Mouse (Mus musculus) embryonic stem cell, embryonic (primary cell): ENCODE measurements around the gene Prmt7.

Experiments used
- CTCF ChIA-PET, 4 experiments: fragments of 300-600 bp in 2 of 4; fragments of 350-600 bp in 2 of 4; sonication (Branson Sonifier 250); formaldehyde crosslinking; loops; one replicate each; lab custom pipeline; 2022; ENCODE audit warnings: inconsistent platforms in 2 of 4; lab: Charles Lee
- POLR2A ChIA-PET, 4 experiments: fragments of 300-600 bp in 2 of 4; fragments of 350-600 bp in 2 of 4; sonication (Branson Sonifier 250); formaldehyde crosslinking; loops; one replicate each; lab custom pipeline; 2022; ENCODE audit warnings: antibody characterized with exemption in 4 of 4, inconsistent platforms in 1 of 4; lab: Charles Lee

Prmt7 gene

DNA sequence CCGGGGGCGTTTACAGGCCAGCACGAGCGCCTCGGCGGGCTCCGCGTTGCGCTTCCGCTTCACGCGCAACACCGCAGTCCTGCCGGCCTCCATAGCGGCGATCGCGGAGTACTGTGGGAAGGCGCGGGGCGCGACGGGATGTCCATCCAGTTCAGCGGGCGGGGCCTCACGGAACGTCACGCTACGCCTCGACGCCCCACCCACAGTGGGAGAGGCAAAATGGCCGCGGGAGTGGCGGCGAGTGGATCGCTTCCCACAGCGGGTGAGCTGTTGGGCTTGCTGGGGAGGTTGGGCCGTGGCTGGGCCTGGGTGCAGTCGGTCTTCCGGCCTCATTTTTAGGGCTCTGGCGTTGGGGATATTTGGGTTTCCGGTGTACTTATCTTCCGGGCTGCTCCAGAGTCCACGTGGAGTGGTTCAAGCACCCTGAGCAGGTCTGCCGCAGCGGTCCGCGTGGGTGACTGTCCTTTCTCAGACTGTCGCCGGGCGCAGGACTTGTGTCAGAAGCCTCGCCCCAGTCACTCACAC, at the start of gene Prmt7, which contains the start of gene Slc7a6os:
Gene Prmt7, plus strand, starts transcription at position 116 of the 525 bp plus-strand sequence.
Gene Slc7a6os, minus strand, starts transcription at position 115 of the 525 bp plus-strand sequence.
- POLR2A ChIA-PET: interaction anchor here in 3 of 4 experiments (0.6 to 4.8 kb wide), 30 partner anchors 10 to 1365 kb away, joined by 3 to 32 read pairs (median 4); partner anchors contain the start of genes Pla2g15 (in 3 of the 3), Agrp (in 1 of the 3), Ctcf (in 1 of the 3) and Esrp2 (in 1 of the 3)
- CTCF ChIA-PET: interaction anchor here in 3 of 4 experiments (0.5 to 1.5 kb wide), 3 partner anchors 16 to 137 kb away, joined by 3 to 10 read pairs (median 7); no protein-coding TSS in a partner anchor

DNA sequence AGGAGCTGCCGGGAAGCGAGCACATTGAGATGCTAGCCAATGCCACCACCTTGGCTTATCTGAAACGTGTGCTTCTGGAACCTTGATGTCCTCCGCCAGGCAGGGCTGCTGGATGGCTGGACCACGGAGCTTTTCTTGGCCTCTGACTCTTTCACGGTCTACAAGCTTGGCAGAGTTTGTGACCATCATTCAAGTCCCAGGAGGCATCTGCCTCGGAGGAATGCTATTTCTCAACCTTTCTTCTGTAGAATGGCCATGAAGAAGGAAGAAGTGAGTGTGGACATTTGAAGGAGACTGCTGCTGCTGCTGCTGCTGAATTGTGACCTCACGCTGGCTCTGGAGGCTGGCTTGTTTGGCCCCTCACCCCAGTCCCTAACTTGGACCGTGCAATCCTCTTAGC, 47.5 kb upstream of the Prmt7 start:
- ChIA-PET POLR2A (interaction anchor here in 3 of 4 experiments (0.6 to 3.8 kb wide), 7 partner anchors 9 to 64 kb away, joined by 3 to 15 read pairs (median 7); partner anchors contain the start of gene Pla2g15 (in 2 of the 3)), CTCF (interaction anchor here in 2 of 4 experiments (0.6 to 0.9 kb wide), 2 partner anchors 14 to 16 kb away, joined by 3 to 4 read pairs; partner anchors contain the start of gene Pla2g15 (in 1 of the 2))

GRCm38 (mm10) chr8:106165460-106165859, 45.3 kb upstream of the Prmt7 start:
- POLR2A ChIA-PET: interaction anchor here in 2 of 4 experiments (1.1 to 2.5 kb wide), 7 partner anchors 15 to 62 kb away, joined by 3 to 11 read pairs (median 10); partner anchors contain the start of gene Pla2g15 (in 2 of the 2)
- CTCF ChIA-PET: interaction anchor here (0.6 to 2.3 kb wide), 26 partner anchors 10 to 828 kb away, joined by 3 to 15 read pairs (median 3); partner anchors contain the start of genes Pla2g15 (in 2 of the 4), Esrp2 (in 1 of the 4), Pskh1 (in 1 of the 4) and Zfp90 (in 1 of the 4)

DNA sequence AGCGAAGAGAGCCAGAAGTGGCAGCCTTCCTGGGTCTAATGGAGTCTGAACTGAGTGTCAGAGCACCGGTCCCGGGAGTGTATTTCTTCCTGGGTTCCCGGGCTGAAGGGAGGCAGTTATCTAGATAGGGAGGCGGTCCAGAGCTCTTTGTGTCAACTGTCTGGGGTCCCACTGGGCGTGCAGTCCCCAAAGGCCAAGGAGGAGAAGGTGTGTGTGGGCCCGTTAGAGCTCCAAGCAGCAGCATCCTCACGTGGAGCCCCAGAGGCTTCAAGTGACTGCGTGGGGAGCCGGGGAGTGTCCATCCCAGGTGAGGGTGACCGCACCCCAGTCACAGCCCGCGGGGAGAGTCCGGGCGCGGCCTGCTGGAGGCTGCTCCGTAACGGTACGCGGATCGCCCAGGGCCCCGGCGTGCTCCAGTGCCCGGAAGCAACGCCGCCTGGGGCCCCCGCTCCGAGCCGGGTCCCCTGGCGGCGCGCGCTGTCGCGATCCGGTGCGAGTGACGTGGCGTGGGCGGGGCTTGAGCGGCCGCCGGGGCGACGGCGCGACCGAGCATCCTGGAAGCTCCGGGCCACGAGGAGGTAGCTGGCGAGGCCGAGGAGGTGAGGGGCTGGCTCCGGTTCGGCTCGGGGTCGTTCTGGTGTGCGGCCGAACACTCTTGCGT, 42.2 kb upstream of the Prmt7 start, which contains the start of gene Slc7a6:
Gene Slc7a6, plus strand, starts transcription at position 502 of the 661 bp plus-strand sequence.
- CTCF ChIA-PET: interaction anchor here in 1 of 4 experiments (1.5 kb wide), 1 partner anchor 8 kb away, joined by 3 read pairs; no protein-coding TSS in a partner anchor

GRCm38 (mm10) chr8:106169017-106169933, 41.5 kb upstream of the Prmt7 start:
- ChIA-PET CTCF (interaction anchor here in 1 of 4 experiments (1.5 kb wide), 1 partner anchor 9 kb away, joined by 3 read pairs; no protein-coding TSS in a partner anchor), POLR2A (interaction anchor here in 3 of 4 experiments (0.6 to 1.5 kb wide), 15 partner anchors 10 to 314 kb away, joined by 3 to 7 read pairs (median 3); partner anchors contain the start of genes Pla2g15 (in 2 of the 3), Nfatc3 (in 1 of the 3), Prmt7 (in 1 of the 3) and Slc7a6os (in 1 of the 3))

More for the DNA sequence above, 42.2 kb upstream of the Prmt7 start, which contains the start of gene Slc7a6:
- POLR2A ChIA-PET: interaction anchor here (0.5 to 1.4 kb wide), 18 partner anchors 9 to 1031 kb away, joined by 3 to 7 read pairs (median 3); partner anchors contain the start of genes Pla2g15 (in 2 of the 4), Esrp2 (in 1 of the 4), Nfatc3 (in 1 of the 4) and Thap11 (in 1 of the 4)

DNA sequence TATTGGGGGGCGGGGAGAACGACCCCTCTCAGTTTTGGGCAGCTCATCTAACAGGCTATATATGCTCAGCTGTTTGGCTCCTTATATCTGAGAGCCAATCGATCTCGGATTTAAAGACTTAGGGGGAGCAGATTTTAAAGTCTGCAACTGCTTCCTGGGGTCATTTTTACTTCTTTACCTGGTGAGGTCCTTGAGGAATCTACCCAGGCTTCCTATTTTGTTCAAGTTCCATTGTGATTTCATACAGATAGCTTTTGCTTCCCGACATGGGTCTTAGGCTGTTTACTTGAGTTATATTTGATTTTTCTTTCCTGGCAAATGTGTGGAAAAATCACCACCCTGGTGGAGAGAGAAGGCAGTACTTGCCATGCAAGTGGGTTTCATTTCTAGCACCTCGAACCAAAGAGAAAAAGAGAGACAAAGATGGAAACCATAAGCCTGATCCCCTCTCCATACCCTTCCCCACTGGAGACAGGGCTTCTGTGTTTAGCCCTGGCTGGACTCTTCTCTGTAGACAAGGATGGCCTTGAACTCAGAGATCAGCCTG, 40.7 kb upstream of the Prmt7 start:
- ChIA-PET CTCF (interaction anchor here in 1 of 4 experiments (1.5 kb wide), 1 partner anchor 10 kb away, joined by 3 read pairs; no protein-coding TSS in a partner anchor), POLR2A (interaction anchor here in 2 of 4 experiments (0.7 to 1.5 kb wide), 5 partner anchors 9 to 95 kb away, joined by 3 to 4 read pairs (median 3); partner anchors contain the start of genes Prmt7 (in 1 of the 2) and Slc7a6os (in 1 of the 2))

- CTCF ChIA-PET: interaction anchor here in 2 of 4 experiments (0.6 to 0.8 kb wide), 3 partner anchors 25 to 196 kb away, joined by 3 to 7 read pairs (median 5); no protein-coding TSS in a partner anchor
These were observed 37.2 kb upstream of the Prmt7 start for GRCm38 (mm10) chr8:106173566-106173965.

GRCm38 (mm10) chr8:106176891-106177290, 33.8 kb upstream of the Prmt7 start:
- ChIA-PET CTCF (interaction anchor here in 1 of 4 experiments (1.0 kb wide), 1 partner anchor 12 kb away, joined by 4 read pairs; no protein-coding TSS in a partner anchor), POLR2A (no interaction called here)

More at GRCm38 (mm10) chr8:106173566-106173965, 37.2 kb upstream of the Prmt7 start:
- POLR2A ChIA-PET: interaction anchor here in 2 of 4 experiments (1.4 to 1.5 kb wide), 2 partner anchors 11 to 32 kb away, joined by 3 to 5 read pairs; no protein-coding TSS in a partner anchor

DNA sequence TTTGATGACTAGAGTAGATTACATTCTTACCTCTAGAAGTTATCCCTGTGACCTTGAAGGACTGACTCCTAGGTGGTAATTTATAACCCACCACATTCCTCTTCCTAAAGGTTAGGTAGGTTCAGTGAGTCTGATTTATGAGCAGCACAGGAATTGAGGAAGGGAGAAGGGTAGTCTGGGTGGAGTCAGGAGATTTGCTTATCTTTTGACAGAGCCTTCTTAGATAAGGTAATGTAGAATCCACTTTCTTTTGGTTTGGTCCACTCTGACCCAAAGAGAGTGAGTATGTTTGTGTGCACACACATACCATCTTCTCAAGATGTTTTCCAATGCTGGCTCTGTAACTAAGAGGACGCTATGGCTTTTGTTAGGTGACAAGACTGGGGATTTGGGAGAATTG, 33.1 kb upstream of the Prmt7 start:
- ChIA-PET POLR2A (interaction anchor here in 1 of 4 experiments (0.7 kb wide), 1 partner anchor 19 kb away, joined by 3 read pairs; no protein-coding TSS in a partner anchor), CTCF (interaction anchor here in 1 of 4 experiments (1.0 kb wide), 1 partner anchor 12 kb away, joined by 4 read pairs; no protein-coding TSS in a partner anchor)

- POLR2A ChIA-PET: interaction anchor here in 2 of 4 experiments (0.5 to 1.2 kb wide), 6 partner anchors 8 to 29 kb away, joined by 3 to 4 read pairs (median 3); no protein-coding TSS in a partner anchor
- CTCF ChIA-PET: interaction anchor here in 3 of 4 experiments (0.5 to 1.1 kb wide), 4 partner anchors 13 to 822 kb away, joined by 3 to 4 read pairs (median 4); partner anchors contain the start of gene Dus2 (in 1 of the 3)
These were observed 32.3 kb upstream of the Prmt7 start for GRCm38 (mm10) chr8:106178428-106178827.

- POLR2A ChIA-PET: interaction anchor here in 2 of 4 experiments (0.8 to 2.3 kb wide), 6 partner anchors 10 to 24 kb away, joined by 3 to 6 read pairs (median 4); partner anchors contain the start of gene Slc7a6 (in 1 of the 2)
- CTCF ChIA-PET: interaction anchor here in 2 of 4 experiments (0.6 to 1.1 kb wide), 2 partner anchors 13 kb away, joined by 4 to 6 read pairs; no protein-coding TSS in a partner anchor
These were observed 25.0 kb upstream of the Prmt7 start for GRCm38 (mm10) chr8:106185628-106186270.

- CTCF ChIA-PET: no interaction called here
- POLR2A ChIA-PET: interaction anchor here in 2 of 4 experiments (1.5 to 2.3 kb wide), 3 partner anchors 10 to 21 kb away, joined by 4 to 6 read pairs (median 4); partner anchors contain the start of gene Slc7a6 (in 1 of the 2)
These were observed 24.3 kb upstream of the Prmt7 start for GRCm38 (mm10) chr8:106186394-106186793.

- POLR2A ChIA-PET: interaction anchor here in 2 of 4 experiments (0.6 to 0.9 kb wide), 3 partner anchors 16 to 1041 kb away, joined by 3 to 4 read pairs (median 3); partner anchors contain the start of gene Pskh1 (in 1 of the 2)
These were observed 21.6 kb upstream of the Prmt7 start for GRCm38 (mm10) chr8:106189162-106189561.

DNA sequence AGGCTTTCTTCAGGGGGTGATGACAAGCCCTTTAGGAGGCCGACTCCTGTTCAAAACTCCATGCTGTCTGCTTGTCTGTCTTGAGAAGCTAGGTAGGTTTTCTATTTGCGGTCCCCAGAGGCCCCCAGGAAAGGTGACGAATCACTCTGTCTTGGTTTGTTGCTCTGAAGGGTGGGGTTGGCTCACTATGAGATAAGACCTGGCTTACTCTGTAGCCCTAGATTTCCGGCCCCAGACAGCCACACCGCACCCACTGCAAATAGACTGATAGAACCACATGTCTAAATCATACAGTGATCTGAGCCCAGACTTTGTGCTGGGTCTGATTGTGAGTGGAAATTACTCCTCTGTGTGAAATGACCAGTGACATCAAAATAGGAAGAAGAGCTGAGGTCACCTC, 19.1 kb upstream of the Prmt7 start:
- CTCF ChIA-PET: interaction anchor here in 1 of 4 experiments (0.7 kb wide), 1 partner anchor 238 kb away, joined by 3 read pairs; no protein-coding TSS in a partner anchor
- POLR2A ChIA-PET: interaction anchor here in 1 of 4 experiments (1.4 kb wide), 1 partner anchor 30 kb away, joined by 5 read pairs; no protein-coding TSS in a partner anchor

More at GRCm38 (mm10) chr8:106189162-106189561, 21.6 kb upstream of the Prmt7 start:
- CTCF ChIA-PET: interaction anchor here in 1 of 4 experiments (0.8 kb wide), 1 partner anchor 24 kb away, joined by 3 read pairs; no protein-coding TSS in a partner anchor

- ChIA-PET POLR2A (interaction anchor here in 2 of 4 experiments (0.6 to 1.2 kb wide), 2 partner anchors 9 to 10 kb away, joined by 3 to 4 read pairs; no protein-coding TSS in a partner anchor), CTCF (interaction anchor here in 1 of 4 experiments (1.4 kb wide), 1 partner anchor 28 kb away, joined by 3 read pairs; no protein-coding TSS in a partner anchor)
These were observed 17.6 kb upstream of the Prmt7 start for GRCm38 (mm10) chr8:106193162-106193561.
